Mouse (Mus musculus) forebrain, embryonic 12.5 days (tissue): ENCODE data around the gene Crybb2. TPM values are rescaled to one million over a fixed set of nuclear protein-coding genes. Genes with fewer than 3 reads are reported as not detected.

Experiments
- ATAC-seq: fragments of 200-750 bp; cut with Nextera tagmentation; 2 replicates; pipeline ENCODE4 v1.8.0; 2017; ENCODE audit warnings: moderate TSS enrichment; ENCODE audit not compliant: low FRiP score
- H3K27ac ChIP-seq: fragments of 300-500 bp; sonication (generic); 2 replicates; pipeline ENCODE4 v1.5.1; 2016; ENCODE audit warnings: mild to moderate bottlenecking
- H3K27me3 ChIP-seq: fragments of 300-500 bp; sonication (generic); 2 replicates; pipeline ENCODE4 v1.6.1; 2016; ENCODE audit warnings: mild to moderate bottlenecking
- H3K36me3 ChIP-seq: fragments of 300-500 bp; sonication (generic); replicated peaks from 2 replicates; pipeline ENCODE4 v1.6.1; 2016; ENCODE audit warnings: mild to moderate bottlenecking
- H3K4me1 ChIP-seq: fragments of 300-500 bp; sonication (generic); 2 replicates; pipeline ENCODE4 v1.6.1; 2016
- H3K4me2 ChIP-seq: fragments of 300-500 bp; sonication (generic); 2 replicates; pipeline ENCODE4 v1.6.1; 2016; ENCODE audit warnings: mild to moderate bottlenecking, moderate library complexity
- H3K4me3 ChIP-seq: fragments of 300-500 bp; sonication (generic); replicated peaks from 2 replicates; pipeline ENCODE4 v1.5.1; 2016; ENCODE audit warnings: mild to moderate bottlenecking
- H3K9ac ChIP-seq: fragments of 300-500 bp; sonication (generic); 2 replicates; pipeline ENCODE4 v1.6.1; 2016; ENCODE audit warnings: mild to moderate bottlenecking
- H3K9me3 ChIP-seq: fragments of 300-500 bp; sonication (generic); 2 replicates; pipeline ENCODE4 v1.6.1; 2016
- WGBS: fragments of 180-500 bp; shearing (Covaris S2); methylation state at CpG from one replicate; pipeline ENCODE4 v1.1.7; 2016; 5-methylcytosine and 5-hydroxymethylcytosine counted together
- polyA plus RNA-seq: library from polyadenylated mRNA; unstranded; fragments of >200 nt; fragmentation: Nextera tagmentation; extraction: Ambion mirVana; gene quantifications from 2 replicates; pipeline ENCODE4 v1.2.1, GENCODE M21; 2016

Gene Crybb2
- polyA plus RNA-seq, 1 experiment from 2014 or later, result not detected

DNA sequence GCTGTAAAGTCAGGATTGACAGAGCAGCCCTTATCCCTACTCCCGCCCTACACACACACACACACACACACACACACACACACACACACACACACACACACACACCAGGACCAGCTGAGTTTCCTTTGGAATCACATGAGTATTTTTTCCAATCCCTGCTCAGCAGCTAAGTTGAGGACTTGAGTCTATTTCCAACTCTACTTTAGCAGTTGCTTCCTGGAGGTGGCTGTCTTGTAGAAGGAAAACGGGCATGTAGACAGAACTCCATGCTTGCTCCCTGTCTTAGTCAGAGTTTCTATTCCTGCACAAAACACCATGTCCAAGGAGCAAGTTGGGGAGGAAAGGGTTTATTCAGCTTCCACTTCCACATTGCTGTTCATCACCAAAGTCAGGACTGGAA, 17.5 kb upstream of the Crybb2 start:
- H3K4me3 ChIP-seq, result no peak overlapping the region
- ATAC-seq, result no peak
- no peaks in the 10 kb centered on the region for H3K4me1 ChIP-seq
- 90% methylated on average over 1 of the region's 2 CpGs for WGBS
- H3K9ac ChIP-seq, result no peak overlapping the region
- no peak overlapping the region for H3K27ac ChIP-seq
- no peaks in the 10 kb centered on the region for H3K9me3 ChIP-seq
- no peaks in the 10 kb centered on the region for H3K27me3 ChIP-seq
- peaks cover 6% of the 10 kb centered on the region for H3K36me3 ChIP-seq
- H3K4me2 ChIP-seq, result no peak overlapping the region

DNA sequence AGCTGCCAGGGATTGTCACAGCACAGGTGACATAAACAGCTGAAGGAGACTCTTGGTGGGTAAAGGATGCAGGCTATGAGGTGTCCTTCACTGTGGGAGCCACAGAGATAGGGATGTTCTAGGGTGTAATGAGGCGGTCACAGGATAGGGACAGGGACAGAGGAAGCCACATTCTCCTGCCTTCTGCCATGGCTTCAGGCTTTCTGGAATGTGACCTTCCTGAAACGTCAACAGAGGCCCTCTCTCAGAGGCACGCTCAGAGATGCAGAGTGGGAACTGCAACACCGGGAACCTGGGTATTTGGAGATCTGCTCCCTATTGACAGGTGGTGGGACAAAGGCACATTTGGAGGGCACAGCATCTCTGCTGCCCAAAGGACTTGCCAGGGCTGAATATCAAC, 17.1 kb upstream of the Crybb2 start:
- WGBS, result 73% methylated on average over 4 of the region's 4 CpGs
- Histone ChIP-seq H3K9me3 (no peaks in the 10 kb centered on the region), H3K27ac (0 out of 2 replicates have a peak overlapping the region, but pooled peaks have one; percentile 1), H3K36me3 (peaks cover 6% of the 10 kb centered on the region), H3K4me3 (no peak overlapping the region), H3K4me2 (no peak overlapping the region), H3K27me3 (no peaks in the 10 kb centered on the region), H3K9ac (no peak overlapping the region), H3K4me1 (no peaks in the 10 kb centered on the region)
- no peak for ATAC-seq

- Histone ChIP-seq H3K4me2 (no peak overlapping the region), H3K4me1 (no peaks in the 10 kb centered on the region), H3K27me3 (no peaks in the 10 kb centered on the region), H3K9ac (no peak overlapping the region), H3K9me3 (no peaks in the 10 kb centered on the region), H3K36me3 (peaks cover 6% of the 10 kb centered on the region), H3K27ac (no peak overlapping the region), H3K4me3 (no peak overlapping the region)
- ATAC-seq, result no peak
- 87% methylated on average over 12 of the region's 12 CpGs for WGBS
These were observed 16.5 kb upstream of the Crybb2 start for GRCm38 (mm10) chr5:113086439-113086838.

GRCm38 (mm10) chr5:113085931-113086330, 16.0 kb upstream of the Crybb2 start:
- H3K27ac ChIP-seq, result no peak overlapping the region
- H3K4me3 ChIP-seq, result no peak overlapping the region
- no peaks in the 10 kb centered on the region for H3K4me1 ChIP-seq
- H3K9ac ChIP-seq, result no peak overlapping the region
- peaks cover 6% of the 10 kb centered on the region for H3K36me3 ChIP-seq
- H3K27me3 ChIP-seq, result no peaks in the 10 kb centered on the region
- no peak for ATAC-seq
- 77% methylated on average over 2 of the region's 2 CpGs for WGBS
- no peaks in the 10 kb centered on the region for H3K9me3 ChIP-seq
- no peak overlapping the region for H3K4me2 ChIP-seq

DNA sequence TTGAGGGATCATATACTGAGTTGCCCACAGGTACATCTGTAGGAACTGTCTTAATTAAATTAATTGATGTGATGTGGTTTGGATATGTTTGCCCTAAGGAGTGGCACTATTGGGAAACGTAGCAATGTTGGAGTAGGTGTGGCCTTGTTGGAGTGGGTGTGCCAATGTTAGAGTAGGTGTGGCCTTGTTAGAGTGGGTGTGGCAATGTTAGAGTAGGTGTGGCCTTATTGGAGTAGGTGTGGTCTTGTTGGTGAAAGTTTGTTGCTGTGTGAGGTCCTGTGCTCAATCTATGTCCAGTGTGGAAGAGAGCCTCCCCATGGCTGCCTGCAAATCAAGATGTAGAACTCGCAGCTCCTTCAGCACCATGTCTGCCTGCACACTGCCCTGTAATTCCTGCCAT, 14.4 kb upstream of the Crybb2 start:
- ATAC-seq, result no peak
- WGBS, result 88% methylated on average over 2 of the region's 2 CpGs
- no peak overlapping the region for H3K4me3 ChIP-seq

GRCm38 (mm10) chr5:113082356-113083168, 12.6 kb upstream of the Crybb2 start:
- Histone ChIP-seq H3K27ac (no peak overlapping the region), H3K4me1 (no peaks in the 10 kb centered on the region), H3K4me2 (no peak overlapping the region), H3K36me3 (no peaks in the 10 kb centered on the region), H3K9ac (no peak overlapping the region), H3K9me3 (no peaks in the 10 kb centered on the region), H3K27me3 (no peaks in the 10 kb centered on the region), H3K4me3 (no peak overlapping the region)
- ATAC-seq, result no peak
- 75% methylated on average over 19 of the region's 19 CpGs for WGBS

More for the DNA sequence above, 14.4 kb upstream of the Crybb2 start:
- Histone ChIP-seq H3K4me2 (no peak overlapping the region), H3K9me3 (no peaks in the 10 kb centered on the region), H3K36me3 (0 out of 2 replicates have a peak, but pooled peaks cover under 1% of the 10 kb centered on the region), H3K27ac (no peak overlapping the region), H3K27me3 (no peaks in the 10 kb centered on the region), H3K4me1 (no peaks in the 10 kb centered on the region), H3K9ac (no peak overlapping the region)

- Histone ChIP-seq H3K27me3 (no peaks in the 10 kb centered on the region), H3K9ac (no peak within 1 kb of the TSS), H3K4me2 (no peak within 1 kb of the TSS), H3K36me3 (no peaks in the 10 kb centered on the region), H3K9me3 (no peaks in the 10 kb centered on the region), H3K27ac (no peak within 1 kb of the TSS), H3K4me3 (no peak within 1 kb of the TSS), H3K4me1 (no peaks in the 10 kb centered on the region)
- no peak for ATAC-seq
- 91% methylated on average over 8 of the region's 8 CpGs for WGBS
These were observed 11.5 kb upstream of the Crybb2 start, which contains the start of gene Crybb3 for GRCm38 (mm10) chr5:113081439-113081838. Gene Crybb3, minus strand, starts transcription at chr5:113081584.

GRCm38 (mm10) chr5:113081020-113081419, 11.1 kb upstream of the Crybb2 start:
- Histone ChIP-seq H3K4me3 (no peak overlapping the region), H3K9ac (no peak overlapping the region), H3K27ac (no peak overlapping the region), H3K4me2 (no peak overlapping the region), H3K4me1 (no peaks in the 10 kb centered on the region), H3K9me3 (no peaks in the 10 kb centered on the region), H3K27me3 (no peaks in the 10 kb centered on the region), H3K36me3 (no peaks in the 10 kb centered on the region)
- ATAC-seq, result no peak
- WGBS, result 94% methylated on average over 9 of the region's 9 CpGs

GRCm38 (mm10) chr5:113079783-113080182, 9.9 kb upstream of the Crybb2 start:
- WGBS, result 21% methylated on average over 21 of the region's 21 CpGs
- Histone ChIP-seq H3K4me1 (0 out of 2 replicates have a peak, but pooled peaks cover 2% of the 10 kb centered on the region), H3K4me3 (peak overlapping the region; percentile 16), H3K36me3 (no peaks in the 10 kb centered on the region), H3K4me2 (peak overlapping the region; percentile 41), H3K9ac (no peak overlapping the region), H3K27ac (no peak overlapping the region), H3K27me3 (no peaks in the 10 kb centered on the region), H3K9me3 (no peaks in the 10 kb centered on the region)
- no peak for ATAC-seq

- Histone ChIP-seq H3K27ac (no peak overlapping the region), H3K4me2 (no peak overlapping the region), H3K36me3 (no peaks in the 10 kb centered on the region), H3K27me3 (no peaks in the 10 kb centered on the region), H3K4me3 (no peak overlapping the region), H3K9me3 (no peaks in the 10 kb centered on the region), H3K4me1 (0 out of 2 replicates have a peak, but pooled peaks cover 5% of the 10 kb centered on the region), H3K9ac (no peak overlapping the region)
- no peak for ATAC-seq
- WGBS, result 73% methylated on average over 5 of the region's 5 CpGs
These were observed 8.8 kb upstream of the Crybb2 start for GRCm38 (mm10) chr5:113078686-113079085.

GRCm38 (mm10) chr5:113054308-113054707, 15.6 kb downstream of the Crybb2 start:
- no peak overlapping the region for H3K4me2 ChIP-seq
- no peaks in the 10 kb centered on the region for H3K36me3 ChIP-seq
- H3K4me3 ChIP-seq, result no peak overlapping the region
- ATAC-seq, result peak; percentile 58; the same call in 1 of the 2 replicates
- 5% methylated on average over 16 of the region's 16 CpGs for WGBS
- peaks cover 11% of the 10 kb centered on the region for H3K4me1 ChIP-seq
- H3K9ac ChIP-seq, result no peak overlapping the region
- H3K27ac ChIP-seq, result no peak overlapping the region
- H3K9me3 ChIP-seq, result no peaks in the 10 kb centered on the region
- peaks cover 10% of the 10 kb centered on the region; the same call in 1 of the 2 replicates for H3K27me3 ChIP-seq

DNA sequence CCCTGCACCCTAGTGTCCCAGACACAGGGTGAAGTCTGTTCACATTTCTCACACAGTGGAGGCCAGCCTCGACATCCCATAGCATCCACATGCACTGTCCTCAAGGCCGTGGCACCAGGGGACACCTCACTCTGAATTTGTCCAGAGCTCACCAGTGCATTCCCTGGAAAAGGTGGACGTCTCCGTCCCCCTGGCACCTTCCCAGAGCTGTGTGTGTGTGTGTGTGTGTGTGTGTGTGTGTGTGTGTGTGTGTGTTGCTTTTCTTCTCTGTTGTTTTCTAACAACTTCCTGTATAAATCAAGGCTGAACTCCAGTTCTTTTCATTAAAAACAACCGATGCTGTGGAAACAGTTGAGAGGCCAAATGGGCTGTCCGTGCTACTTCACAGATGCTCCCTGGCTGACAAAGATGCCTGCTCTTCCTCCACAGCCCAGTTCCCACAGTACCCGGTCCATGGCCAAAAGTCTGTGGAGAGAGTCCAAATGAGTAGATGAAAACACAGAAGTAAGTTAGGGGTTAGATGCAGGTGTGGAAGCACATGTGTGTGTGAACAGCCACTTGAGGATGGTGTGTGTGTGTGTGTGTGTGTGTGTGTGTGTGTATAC, 19.2 kb downstream of the Crybb2 start:
- Histone ChIP-seq H3K9me3 (no peaks in the 10 kb centered on the region), H3K4me1 (peaks cover 11% of the 10 kb centered on the region), H3K4me2 (no peak overlapping the region), H3K27ac (no peak overlapping the region), H3K36me3 (no peaks in the 10 kb centered on the region), H3K9ac (no peak overlapping the region), H3K4me3 (no peak overlapping the region), H3K27me3 (peaks cover 7% of the 10 kb centered on the region; the same call in 1 of the 2 replicates)
- no peak for ATAC-seq
- WGBS, result 76% methylated on average over 7 of the region's 7 CpGs
